Mouse (Mus musculus): Measurements from ENCODE around the gene Spon1. TPM values are rescaled to one million over a fixed set of nuclear protein-coding genes. Genes with fewer than 3 reads are reported as not detected.
A peak's percentile ranks its signal among the peaks of the same experiment; 100 is the strongest.

The Spon1 gene
- total RNA-seq, 2 experiments from 2014 or later, result 3.0 to 6.6 TPM

GRCm38 (mm10) chr7:113778546-113778945 lies 12.7 kb downstream of the Spon1 start:
- no peak for DNase-seq

- DNase-seq, result no peak
Observed at GRCm38 (mm10) chr7:113780286-113780685, 14.5 kb downstream of the Spon1 start.

GRCm38 (mm10) chr7:113791991-113792390 lies 26.2 kb downstream of the Spon1 start:
- peak; percentile 13 for DNase-seq

- no peak for DNase-seq
Observed at GRCm38 (mm10) chr7:113792871-113793270, 27.1 kb downstream of the Spon1 start.

DNA sequence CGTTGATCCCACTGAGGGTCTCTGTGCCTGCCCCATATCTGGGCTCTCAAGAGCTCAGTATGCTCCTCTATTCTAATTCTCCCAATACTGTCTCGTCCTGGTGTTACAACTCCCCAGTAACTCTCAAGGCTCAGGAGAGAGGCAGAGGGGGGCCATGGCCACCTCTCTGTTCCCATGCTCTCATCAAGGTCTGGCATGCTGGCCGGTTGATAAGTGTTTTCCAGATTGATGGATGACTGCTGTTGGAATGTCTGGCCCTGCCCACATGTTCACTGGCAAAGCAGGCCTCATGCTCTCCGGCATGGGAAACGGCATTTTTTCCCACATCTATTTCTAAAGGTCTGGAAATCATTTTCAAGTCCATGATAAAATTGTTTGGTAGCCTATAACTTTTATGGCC lies 29.4 kb downstream of the Spon1 start:
- no peak for DNase-seq

GRCm38 (mm10) chr7:113797134-113797533 lies 31.3 kb downstream of the Spon1 start:
- DNase-seq, result no peak

GRCm38 (mm10) chr7:113798605-113799255 lies 32.9 kb downstream of the Spon1 start:
- DNase-seq, result no peak

DNA sequence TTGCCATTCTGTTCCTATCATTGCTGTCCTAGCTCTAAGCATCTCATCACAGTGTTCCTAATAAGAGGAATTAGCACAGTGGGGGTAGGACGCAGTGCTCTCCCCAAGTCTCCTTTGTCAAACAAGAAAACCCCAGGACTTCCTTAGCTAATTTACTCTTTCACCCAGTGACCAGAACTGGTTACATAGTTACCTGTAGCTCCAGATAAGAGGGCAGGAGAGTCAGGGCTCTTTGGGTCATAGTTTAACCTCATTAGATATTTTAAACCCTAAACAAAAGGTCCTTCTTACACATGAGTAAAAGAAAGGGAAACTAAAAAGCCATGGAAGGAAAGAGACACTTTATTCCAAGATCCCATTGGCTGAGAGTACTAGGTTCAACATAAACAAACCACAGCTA lies 44.0 kb downstream of the Spon1 start:
- no peak for DNase-seq

- DNase-seq, result no peak
Observed at GRCm38 (mm10) chr7:113811376-113812158, 45.8 kb downstream of the Spon1 start.

DNA sequence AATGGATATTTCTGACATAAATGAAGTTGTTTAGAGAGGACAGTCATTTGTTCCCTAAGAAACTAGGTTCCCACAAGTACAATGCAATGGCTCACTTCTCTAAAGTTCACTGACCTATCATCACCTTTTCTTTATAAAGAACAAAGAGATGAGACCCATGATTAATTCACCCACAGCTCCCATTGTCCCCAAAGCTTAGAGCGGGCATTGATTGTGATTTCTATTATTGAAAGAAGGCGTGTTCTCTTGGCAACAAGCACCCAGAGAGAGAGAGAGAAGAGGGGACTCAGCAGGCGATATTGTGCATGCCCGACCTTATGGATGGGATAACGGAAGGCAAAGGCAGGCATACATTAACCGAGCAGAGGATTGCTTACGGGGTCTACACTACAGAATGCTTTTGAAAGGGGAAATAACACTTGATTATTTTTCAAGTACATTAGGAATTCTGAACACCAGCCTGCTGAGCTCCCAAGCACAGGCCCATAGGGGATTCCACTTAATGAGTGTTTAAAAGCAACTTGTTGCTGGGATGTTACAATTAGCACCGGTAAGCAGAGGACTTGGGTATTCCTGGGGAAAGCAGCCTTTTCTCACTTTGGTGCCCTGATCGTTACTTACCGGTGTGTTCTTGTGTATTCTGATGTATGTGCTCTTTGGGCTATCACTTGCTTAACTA lies 48.4 kb downstream of the Spon1 start:
- DNase-seq, result no peak

DNA sequence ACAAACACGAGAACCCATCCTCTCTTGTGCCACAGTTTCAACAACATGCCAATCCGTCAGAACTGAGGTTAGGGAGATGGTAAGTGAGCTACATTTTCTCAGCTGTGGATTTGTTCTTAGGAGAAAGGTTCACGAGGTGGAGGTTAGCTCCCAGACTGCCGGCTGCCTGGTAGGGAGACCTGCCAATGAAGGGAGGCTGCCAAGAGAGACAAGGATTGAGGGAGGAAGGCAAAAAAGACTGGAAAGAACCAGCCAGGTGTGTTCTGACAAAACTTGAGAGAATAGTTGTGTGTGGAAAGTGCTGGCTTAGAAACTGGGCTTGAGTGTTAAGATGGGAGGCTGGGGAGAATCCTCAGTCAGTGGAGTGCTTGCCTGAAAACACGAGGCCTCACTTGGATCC lies 49.9 kb downstream of the Spon1 start:
- DNase-seq, result no peak

DNA sequence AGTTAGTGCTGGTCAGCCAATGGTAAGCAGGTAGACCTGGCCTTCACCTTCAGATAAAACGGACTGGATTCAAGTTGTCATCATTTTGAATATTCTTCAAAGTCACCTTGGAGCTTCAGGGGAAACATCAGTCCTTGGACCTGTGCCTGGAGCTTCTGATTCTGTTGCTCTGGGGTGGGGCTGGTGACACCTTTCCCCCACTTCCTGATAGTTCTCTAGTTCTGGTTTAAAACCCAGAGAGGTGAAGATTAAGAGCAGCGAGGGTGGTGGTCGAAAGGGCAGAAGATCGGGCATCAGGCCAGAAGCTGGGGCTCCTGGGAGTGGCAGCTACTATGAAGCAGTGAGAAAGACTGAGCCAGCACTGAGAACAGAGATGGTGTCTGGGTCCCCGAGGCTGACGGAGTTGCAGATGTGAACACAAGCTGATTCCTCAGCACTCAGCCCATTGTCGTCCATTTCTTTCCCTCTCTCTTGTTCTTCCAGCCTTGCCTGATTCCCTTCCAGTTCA lies 51.1 kb downstream of the Spon1 start:
- DNase-seq, result no peak

DNA sequence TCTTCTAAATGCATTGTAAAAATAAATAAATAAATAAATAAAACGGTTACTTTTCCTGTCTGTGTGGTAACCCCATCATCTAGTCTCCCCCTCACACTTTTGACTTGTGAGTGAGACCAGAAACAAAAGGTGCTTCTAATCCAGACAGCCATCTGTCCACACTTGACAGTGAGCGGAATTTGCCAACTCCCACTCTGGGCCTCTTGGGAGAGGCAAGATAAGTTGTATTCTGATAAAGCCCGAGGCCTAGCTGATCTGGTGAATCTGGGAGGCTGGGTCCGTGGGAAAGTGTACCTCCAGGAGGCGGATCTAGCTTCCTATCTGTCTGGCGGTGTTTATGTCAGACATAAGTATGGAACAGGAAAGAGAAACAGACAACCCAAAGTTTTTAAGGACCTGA lies 52.3 kb downstream of the Spon1 start:
- no peak for DNase-seq

DNA sequence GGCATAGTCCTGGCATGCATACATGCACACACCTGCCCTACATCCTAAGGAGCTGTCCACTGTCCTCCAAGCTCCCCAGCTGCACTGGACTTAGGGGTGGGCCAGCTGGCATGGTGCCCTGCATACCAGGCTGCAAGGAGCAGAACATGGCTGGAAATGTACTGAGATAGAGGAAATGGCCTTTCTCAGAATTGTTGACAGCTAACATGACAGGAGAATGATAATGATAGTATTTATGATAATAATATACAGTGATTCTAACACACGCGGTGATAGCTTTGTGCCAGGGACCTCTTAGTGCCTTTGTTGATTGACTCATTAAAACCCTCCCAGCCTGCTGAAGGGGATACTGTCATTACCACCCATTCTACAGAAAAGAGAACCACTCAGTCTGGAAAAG lies 54.4 kb downstream of the Spon1 start:
- DNase-seq, result no peak

DNA sequence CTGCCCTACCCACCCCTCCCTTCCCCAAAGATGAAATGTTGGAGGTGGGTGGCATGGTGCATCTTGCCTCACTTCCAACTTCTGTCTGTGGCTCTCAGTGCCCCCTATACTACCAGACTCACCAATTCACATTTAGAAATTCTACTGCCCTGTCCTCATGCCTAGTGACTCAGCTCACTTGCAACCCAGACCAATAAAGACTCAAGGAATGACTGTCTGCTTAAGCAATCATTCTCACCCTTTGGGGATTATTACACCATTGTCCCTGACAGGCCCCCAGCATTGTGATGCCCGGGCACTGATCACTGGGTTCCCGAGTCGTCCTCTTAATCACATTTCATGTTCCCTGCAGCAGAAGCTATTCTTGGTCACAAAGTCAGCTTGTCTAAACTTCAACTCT lies 57.2 kb downstream of the Spon1 start:
- DNase-seq, result no peak

GRCm38 (mm10) chr7:113824651-113825050 lies 58.9 kb downstream of the Spon1 start:
- no peak for DNase-seq

- DNase-seq, result no peak
Observed at GRCm38 (mm10) chr7:113825498-113826205, 59.9 kb downstream of the Spon1 start.

DNA sequence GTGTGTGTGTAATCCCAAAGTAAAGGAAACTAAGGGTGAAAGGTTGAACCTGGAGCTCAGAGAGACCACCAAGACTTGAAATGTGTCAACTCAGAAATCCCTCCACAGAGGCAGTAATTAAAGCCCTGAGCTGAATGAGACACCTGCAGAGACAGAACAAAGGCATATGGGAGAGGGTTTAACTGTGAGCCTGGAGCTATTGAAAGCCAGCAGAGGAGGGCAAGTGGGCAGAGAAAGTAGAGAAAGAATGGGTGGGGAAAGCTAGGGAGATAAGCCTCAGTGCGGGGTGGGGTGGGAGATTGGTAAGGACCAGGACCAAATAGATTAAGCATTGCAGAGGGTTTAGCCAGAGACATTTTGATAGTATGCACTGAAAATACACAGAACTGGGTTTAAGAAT lies 60.7 kb downstream of the Spon1 start:
- DNase-seq, result no peak

- no peak for DNase-seq
Observed at GRCm38 (mm10) chr7:113828122-113828571, 62.3 kb downstream of the Spon1 start.

DNA sequence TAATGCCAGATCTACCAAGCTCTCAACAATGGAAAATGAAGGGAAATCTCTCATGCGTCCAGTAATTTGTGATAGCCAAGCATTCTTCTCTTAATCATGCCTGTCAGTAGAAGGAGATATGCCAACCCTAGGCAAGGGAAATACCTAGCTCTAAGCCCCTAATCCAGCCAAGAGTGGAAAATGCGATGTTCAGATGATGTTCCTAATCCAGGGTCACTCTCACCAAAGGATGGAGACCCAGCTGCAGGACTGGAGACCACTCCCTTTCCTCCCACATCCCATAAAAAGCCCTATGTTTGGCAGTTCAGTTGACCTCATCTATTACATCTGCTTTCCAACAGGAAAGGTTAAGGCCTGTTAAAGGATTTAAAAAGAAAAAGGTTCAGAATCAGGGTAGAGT lies 62.8 kb downstream of the Spon1 start:
- DNase-seq, result no peak

DNA sequence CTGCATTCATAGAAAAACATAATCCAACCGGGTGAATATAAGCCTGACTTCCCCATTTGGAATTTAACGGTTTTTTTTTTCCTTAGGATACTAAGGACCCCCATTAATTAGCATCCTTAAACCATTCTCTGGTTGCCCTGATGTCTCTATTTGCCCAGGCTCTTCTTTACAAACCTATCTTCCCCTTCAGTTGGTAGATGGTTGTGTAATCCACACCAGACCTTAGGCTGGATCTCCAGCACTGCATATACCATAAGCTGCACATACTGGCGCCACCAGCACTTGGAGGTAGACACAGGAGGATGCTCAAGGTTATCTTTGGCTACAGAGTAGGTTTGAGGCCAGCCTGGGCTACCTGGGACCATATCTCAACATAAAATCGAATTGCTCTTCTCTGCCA lies 71.4 kb downstream of the Spon1 start:
- DNase-seq, result no peak

DNA sequence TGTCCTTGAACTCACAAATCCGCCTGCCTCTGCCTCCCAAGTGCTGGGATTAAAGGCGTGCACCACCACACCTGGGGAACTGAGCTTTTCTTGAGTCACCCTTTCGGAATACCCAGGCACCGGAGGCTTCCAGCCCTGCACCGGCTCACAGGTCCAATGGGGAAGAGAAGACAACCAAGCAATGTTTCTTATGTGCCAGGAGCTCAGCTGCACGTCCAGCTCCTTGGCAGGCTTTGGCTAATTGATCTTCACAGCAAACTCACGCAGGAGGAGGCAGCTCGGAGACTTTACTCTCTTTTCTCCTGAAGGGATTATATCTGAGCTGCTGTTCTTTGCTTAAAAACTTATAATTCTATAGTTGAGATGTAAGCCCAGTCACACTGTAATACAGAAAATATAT lies 73.6 kb downstream of the Spon1 start:
- no peak for DNase-seq

All from gastrocnemius, postnatal 25 days (tissue).